Mouse (Mus musculus): Measurements from ENCODE around the gene Gcnt7. TPM values are rescaled to one million over a fixed set of nuclear protein-coding genes. Genes with fewer than 3 reads are reported as not detected.

The Gcnt7 gene
- polyA plus RNA-seq, 1 experiment from 2014 or later, result 1.0 TPM

DNA sequence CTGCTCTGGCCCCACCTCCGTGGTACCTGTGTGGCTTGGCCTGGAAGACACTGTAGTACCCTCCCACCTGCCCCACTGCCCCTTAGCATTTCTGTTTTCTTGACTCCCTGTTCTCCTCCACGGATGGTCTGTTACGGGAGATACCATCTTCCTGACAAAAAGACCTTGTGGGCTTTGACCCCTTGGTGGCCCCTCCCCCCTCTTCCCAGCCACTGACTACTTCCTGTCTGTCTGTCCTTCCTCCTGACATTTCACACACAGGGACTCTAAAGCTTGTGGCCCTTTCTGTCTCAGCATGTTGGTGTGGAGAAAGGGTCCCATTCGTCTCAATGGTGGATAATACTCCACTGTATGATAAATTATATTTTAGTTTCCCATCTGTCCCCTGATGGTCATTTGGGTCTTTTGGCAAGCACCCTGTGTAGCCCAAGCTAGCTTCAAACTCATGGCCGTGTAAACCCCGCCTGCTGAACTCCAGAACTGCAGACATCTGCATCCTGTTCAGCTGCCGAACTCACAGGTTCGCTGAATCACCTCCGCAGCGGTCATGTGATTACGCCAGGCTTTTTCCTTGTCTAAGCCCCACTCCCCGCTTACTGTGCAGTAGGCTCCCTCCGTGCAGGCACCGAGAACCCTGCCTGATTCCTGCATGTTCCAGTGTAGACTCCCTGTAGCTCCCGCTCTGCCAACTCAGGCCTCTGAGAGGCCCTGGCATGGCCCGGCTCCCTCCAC, 23.4 kb upstream of the Gcnt7 start:
- no peak overlapping the region for H3K4me2 ChIP-seq (replicated peaks; ENCODE audit: low read depth, low read length)
- H3K27ac ChIP-seq (ENCODE audit: low read depth, low read length), result no peak overlapping the region
- H3K4me3 ChIP-seq (ENCODE audit: low read length), result no peak overlapping the region
- H3K9me3 ChIP-seq (ENCODE audit: control insufficient read depth, low read length), result no peaks in the 10 kb centered on the region
- no peak overlapping the region for H3K9ac ChIP-seq (ENCODE audit: low read depth, low read length)
- H3K36me3 ChIP-seq (ENCODE audit: control insufficient read depth, insufficient read depth, low read length), result no peaks in the 10 kb centered on the region
- peaks cover 3% of the 10 kb centered on the region; the same call in 1 of the 2 replicates for H3K4me1 ChIP-seq (ENCODE audit: control insufficient read depth, insufficient read depth, low read length)
- H3K27me3 ChIP-seq (ENCODE audit: control insufficient read depth, insufficient read depth, low read length), result no peaks in the 10 kb centered on the region
- WGBS, result 81% methylated on average over 16 of the region's 16 CpGs
- no peak for ATAC-seq (ENCODE audit: low FRiP score, low TSS enrichment)

DNA sequence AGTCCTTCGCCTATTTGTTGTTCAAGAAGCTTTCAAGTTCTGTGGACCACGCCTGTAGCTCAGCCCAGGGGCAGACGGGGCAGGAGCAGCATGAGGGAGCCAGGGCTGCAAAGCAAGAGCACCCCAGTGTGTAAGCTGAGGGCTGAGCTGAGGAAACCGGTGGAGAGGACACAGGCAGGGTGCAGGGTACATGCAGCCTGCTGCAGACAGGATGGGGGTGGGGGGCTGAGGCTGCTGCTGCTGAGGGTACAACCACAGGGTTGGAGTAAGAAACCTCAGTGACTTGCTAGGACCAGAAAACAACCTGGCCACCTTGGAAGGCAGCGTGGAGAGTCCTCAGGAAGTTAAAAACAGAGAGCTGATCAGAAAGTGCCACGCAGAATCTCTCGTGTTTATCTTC, 21.9 kb upstream of the Gcnt7 start:
- Histone ChIP-seq H3K4me3 (ENCODE audit: low read length) (no peak overlapping the region), H3K27me3 (ENCODE audit: control insufficient read depth, insufficient read depth, low read length) (no peaks in the 10 kb centered on the region), H3K27ac (ENCODE audit: low read depth, low read length) (no peak overlapping the region), H3K4me2 (replicated peaks; ENCODE audit: low read depth, low read length) (no peak overlapping the region), H3K4me1 (ENCODE audit: control insufficient read depth, insufficient read depth, low read length) (peaks cover 3% of the 10 kb centered on the region; the same call in 1 of the 2 replicates), H3K36me3 (ENCODE audit: control insufficient read depth, insufficient read depth, low read length) (no peaks in the 10 kb centered on the region), H3K9ac (ENCODE audit: low read depth, low read length) (no peak overlapping the region), H3K9me3 (ENCODE audit: control insufficient read depth, low read length) (no peaks in the 10 kb centered on the region)
- no peak for ATAC-seq (ENCODE audit: low FRiP score, low TSS enrichment)
- 67% methylated on average over 7 of the region's 7 CpGs for WGBS

DNA sequence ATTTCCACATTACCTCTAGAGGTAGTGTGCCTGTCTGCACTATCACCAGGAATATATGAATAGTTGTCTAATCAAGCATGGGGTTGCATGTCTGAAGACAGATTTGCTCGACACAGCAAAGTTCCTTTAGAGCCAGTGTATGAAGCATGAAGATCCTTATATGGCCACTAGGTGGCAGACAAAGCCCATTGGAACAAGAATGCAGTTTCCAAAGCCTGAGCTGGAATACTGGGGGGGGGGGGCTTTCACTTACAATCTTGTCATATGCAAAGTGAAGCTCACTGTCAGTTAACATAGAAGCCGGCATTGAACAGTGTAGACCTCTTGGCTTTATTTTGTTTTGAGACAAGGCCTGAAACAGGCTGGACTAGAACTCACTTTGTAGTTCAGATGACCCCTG, 19.5 kb upstream of the Gcnt7 start:
- WGBS, result 5% methylated on average over 2 of the region's 2 CpGs
- no peak overlapping the region for H3K4me3 ChIP-seq (ENCODE audit: low read length)
- no peak overlapping the region for H3K9ac ChIP-seq (ENCODE audit: low read depth, low read length)
- no peak overlapping the region for H3K4me2 ChIP-seq (replicated peaks; ENCODE audit: low read depth, low read length)
- no peaks in the 10 kb centered on the region for H3K9me3 ChIP-seq (ENCODE audit: control insufficient read depth, low read length)
- 0 out of 2 replicates have a peak, but pooled peaks have one; percentile 7 for ATAC-seq (ENCODE audit: low FRiP score, low TSS enrichment)
- H3K27me3 ChIP-seq (ENCODE audit: control insufficient read depth, insufficient read depth, low read length), result no peaks in the 10 kb centered on the region
- no peaks in the 10 kb centered on the region for H3K4me1 ChIP-seq (ENCODE audit: control insufficient read depth, insufficient read depth, low read length)
- no peak overlapping the region for H3K27ac ChIP-seq (ENCODE audit: low read depth, low read length)
- H3K36me3 ChIP-seq (ENCODE audit: control insufficient read depth, insufficient read depth, low read length), result no peaks in the 10 kb centered on the region

DNA sequence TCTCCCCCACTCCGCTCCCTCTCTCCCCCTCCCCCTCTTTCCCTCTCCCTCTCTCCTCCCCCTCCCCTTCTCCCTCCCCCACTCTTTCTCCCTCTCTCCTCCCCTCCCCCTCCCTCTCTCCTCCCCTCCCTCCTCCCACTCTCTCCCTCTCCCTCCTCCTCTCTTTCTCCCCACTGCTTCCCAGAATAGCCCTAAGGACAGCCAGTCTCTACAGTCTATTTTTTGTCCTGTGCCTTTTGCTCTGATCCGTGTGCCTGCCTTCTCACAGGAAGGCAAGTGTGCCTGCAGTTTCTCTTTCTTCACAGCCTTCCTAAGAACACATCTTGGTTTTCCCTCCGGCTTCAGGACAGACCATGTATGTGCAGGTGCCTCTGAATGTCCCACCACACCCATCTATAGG, 19.0 kb upstream of the Gcnt7 start:
- Histone ChIP-seq H3K4me3 (ENCODE audit: low read length) (no peak overlapping the region), H3K4me1 (ENCODE audit: control insufficient read depth, insufficient read depth, low read length) (no peaks in the 10 kb centered on the region), H3K27ac (ENCODE audit: low read depth, low read length) (no peak overlapping the region), H3K9me3 (ENCODE audit: control insufficient read depth, low read length) (no peaks in the 10 kb centered on the region), H3K4me2 (replicated peaks; ENCODE audit: low read depth, low read length) (no peak overlapping the region), H3K27me3 (ENCODE audit: control insufficient read depth, insufficient read depth, low read length) (no peaks in the 10 kb centered on the region), H3K9ac (ENCODE audit: low read depth, low read length) (no peak overlapping the region), H3K36me3 (ENCODE audit: control insufficient read depth, insufficient read depth, low read length) (no peaks in the 10 kb centered on the region)
- no peak for ATAC-seq (ENCODE audit: low FRiP score, low TSS enrichment)
- WGBS, result 42% methylated on average over 3 of the region's 3 CpGs

DNA sequence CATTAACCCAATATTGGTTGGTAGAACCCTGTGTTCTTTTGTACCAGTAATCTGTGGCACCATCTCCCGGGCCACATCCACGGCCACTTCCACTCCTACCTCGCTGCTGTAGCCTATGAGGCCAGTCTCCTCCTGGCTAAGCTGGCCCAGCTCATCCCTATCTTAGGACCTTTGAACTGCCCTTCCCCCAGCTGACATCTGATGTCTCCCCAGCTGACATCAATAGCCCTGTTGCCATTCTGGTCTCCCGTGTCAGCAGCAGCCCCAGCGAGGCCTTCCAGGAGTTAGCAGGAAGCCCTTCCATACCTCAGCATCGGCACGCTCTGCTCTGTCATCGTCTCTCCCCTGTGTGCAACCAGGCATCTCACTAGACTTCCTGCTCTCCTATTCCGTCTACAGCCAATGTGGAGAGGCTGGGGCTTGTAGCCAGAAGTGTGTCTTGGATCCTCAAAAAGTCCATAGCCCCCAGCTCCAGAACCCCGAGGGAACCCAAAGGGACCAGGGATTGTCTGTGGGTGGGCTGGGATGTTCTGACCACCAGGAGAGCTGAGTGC, 18.4 kb upstream of the Gcnt7 start:
- Histone ChIP-seq H3K9me3 (ENCODE audit: control insufficient read depth, low read length) (no peaks in the 10 kb centered on the region), H3K36me3 (ENCODE audit: control insufficient read depth, insufficient read depth, low read length) (no peaks in the 10 kb centered on the region), H3K27me3 (ENCODE audit: control insufficient read depth, insufficient read depth, low read length) (no peaks in the 10 kb centered on the region), H3K9ac (ENCODE audit: low read depth, low read length) (no peak overlapping the region), H3K4me2 (replicated peaks; ENCODE audit: low read depth, low read length) (no peak overlapping the region), H3K27ac (ENCODE audit: low read depth, low read length) (no peak overlapping the region), H3K4me3 (ENCODE audit: low read length) (no peak overlapping the region), H3K4me1 (ENCODE audit: control insufficient read depth, insufficient read depth, low read length) (no peaks in the 10 kb centered on the region)
- ATAC-seq (ENCODE audit: low FRiP score, low TSS enrichment), result peak; percentile 38; the same call in 1 of the 2 replicates
- WGBS, result 21% methylated on average over 10 of the region's 10 CpGs

DNA sequence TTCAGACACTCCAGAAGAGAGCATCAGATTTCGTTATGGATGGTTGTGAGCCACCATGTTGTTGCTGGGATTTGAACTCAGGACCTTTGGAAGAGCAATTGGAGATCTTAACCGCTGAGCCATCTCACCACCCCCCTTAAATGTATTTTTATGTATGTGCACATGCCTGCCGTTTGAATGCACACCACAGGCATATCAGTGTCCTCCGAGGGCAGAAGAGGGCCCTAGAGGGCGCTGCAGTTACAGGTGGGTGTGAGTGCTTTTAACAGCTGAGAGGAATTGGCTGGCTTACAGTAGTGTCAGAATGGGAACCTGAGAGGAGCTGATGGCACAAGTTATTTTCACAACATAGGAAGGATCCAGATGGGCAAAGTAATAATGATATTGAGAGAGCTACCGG, 16.6 kb upstream of the Gcnt7 start:
- Histone ChIP-seq H3K9ac (ENCODE audit: low read depth, low read length) (no peak overlapping the region), H3K4me1 (ENCODE audit: control insufficient read depth, insufficient read depth, low read length) (no peaks in the 10 kb centered on the region), H3K27me3 (ENCODE audit: control insufficient read depth, insufficient read depth, low read length) (no peaks in the 10 kb centered on the region), H3K9me3 (ENCODE audit: control insufficient read depth, low read length) (no peaks in the 10 kb centered on the region), H3K27ac (ENCODE audit: low read depth, low read length) (no peak overlapping the region), H3K4me2 (replicated peaks; ENCODE audit: low read depth, low read length) (no peak overlapping the region), H3K36me3 (ENCODE audit: control insufficient read depth, insufficient read depth, low read length) (0 out of 2 replicates have a peak, but pooled peaks cover under 1% of the 10 kb centered on the region), H3K4me3 (ENCODE audit: low read length) (no peak overlapping the region)
- ATAC-seq (ENCODE audit: low FRiP score, low TSS enrichment), result no peak
- WGBS, result 40% methylated on average over 6 of the region's 6 CpGs

DNA sequence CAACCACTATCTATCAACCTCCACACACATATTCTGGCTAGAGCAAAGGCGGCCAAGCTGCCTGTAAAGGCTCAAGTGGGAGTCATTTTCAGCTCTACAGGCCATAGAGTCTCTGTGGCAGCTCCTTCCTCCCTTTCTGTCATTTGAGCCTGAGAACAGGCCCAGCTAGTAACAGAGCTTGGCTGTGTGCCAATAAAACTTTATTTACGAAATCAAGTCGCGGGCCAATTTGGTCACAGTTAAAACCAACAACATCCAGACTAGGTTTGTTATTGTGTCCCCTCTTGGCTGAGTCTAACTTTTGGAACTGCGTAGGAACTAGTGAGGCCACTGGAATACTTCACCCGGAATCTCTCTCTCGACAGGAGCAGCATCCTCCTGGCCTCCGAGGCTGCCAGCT, 15.2 kb upstream of the Gcnt7 start:
- H3K27ac ChIP-seq (ENCODE audit: low read depth, low read length), result no peak overlapping the region
- 39% methylated on average over 8 of the region's 8 CpGs for WGBS
- ATAC-seq (ENCODE audit: low FRiP score, low TSS enrichment), result no peak

DNA sequence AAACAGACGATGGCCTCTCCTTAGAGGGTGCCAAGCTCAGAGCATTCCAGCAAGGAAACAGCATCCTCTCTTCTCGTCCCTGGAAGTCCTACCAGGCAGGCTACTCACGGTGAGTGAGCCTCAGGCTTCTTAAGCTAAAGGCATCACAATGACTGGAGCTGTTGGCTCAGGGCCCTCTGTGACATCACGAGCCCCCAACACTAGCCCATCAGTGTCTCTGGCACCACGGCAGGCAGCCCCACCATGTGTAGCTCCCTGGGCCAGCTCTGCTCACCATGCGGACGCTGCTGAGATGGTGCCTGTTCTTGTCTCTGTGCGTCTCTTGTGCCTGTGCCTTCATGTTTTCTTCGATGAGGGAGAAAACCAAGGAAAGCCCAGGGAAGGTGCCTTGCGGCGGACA, 13.9 kb upstream of the Gcnt7 start, which contains the start of gene Fam209:
Gene Fam209, plus strand, starts transcription at position 203 of the 400 bp plus-strand sequence.
- Histone ChIP-seq H3K9ac (ENCODE audit: low read depth, low read length) (no peak within 1 kb of the TSS), H3K27ac (ENCODE audit: low read depth, low read length) (no peak within 1 kb of the TSS), H3K27me3 (ENCODE audit: control insufficient read depth, insufficient read depth, low read length) (no peaks in the 10 kb centered on the region), H3K4me1 (ENCODE audit: control insufficient read depth, insufficient read depth, low read length) (no peaks in the 10 kb centered on the region), H3K36me3 (ENCODE audit: control insufficient read depth, insufficient read depth, low read length) (peaks cover 24% of the 10 kb centered on the region), H3K4me2 (replicated peaks; ENCODE audit: low read depth, low read length) (no peak within 1 kb of the TSS), H3K9me3 (ENCODE audit: control insufficient read depth, low read length) (no peaks in the 10 kb centered on the region), H3K4me3 (ENCODE audit: low read length) (no peak within 1 kb of the TSS)
- ATAC-seq (ENCODE audit: low FRiP score, low TSS enrichment), result no peak
- WGBS, result 89% methylated on average over 11 of the region's 11 CpGs

More for the DNA sequence above, 15.2 kb upstream of the Gcnt7 start:
- Histone ChIP-seq H3K27me3 (ENCODE audit: control insufficient read depth, insufficient read depth, low read length) (no peaks in the 10 kb centered on the region), H3K4me2 (replicated peaks; ENCODE audit: low read depth, low read length) (no peak overlapping the region), H3K9me3 (ENCODE audit: control insufficient read depth, low read length) (no peaks in the 10 kb centered on the region), H3K9ac (ENCODE audit: low read depth, low read length) (no peak overlapping the region), H3K4me3 (ENCODE audit: low read length) (no peak overlapping the region), H3K36me3 (ENCODE audit: control insufficient read depth, insufficient read depth, low read length) (peaks cover 14% of the 10 kb centered on the region), H3K4me1 (ENCODE audit: control insufficient read depth, insufficient read depth, low read length) (no peaks in the 10 kb centered on the region)

DNA sequence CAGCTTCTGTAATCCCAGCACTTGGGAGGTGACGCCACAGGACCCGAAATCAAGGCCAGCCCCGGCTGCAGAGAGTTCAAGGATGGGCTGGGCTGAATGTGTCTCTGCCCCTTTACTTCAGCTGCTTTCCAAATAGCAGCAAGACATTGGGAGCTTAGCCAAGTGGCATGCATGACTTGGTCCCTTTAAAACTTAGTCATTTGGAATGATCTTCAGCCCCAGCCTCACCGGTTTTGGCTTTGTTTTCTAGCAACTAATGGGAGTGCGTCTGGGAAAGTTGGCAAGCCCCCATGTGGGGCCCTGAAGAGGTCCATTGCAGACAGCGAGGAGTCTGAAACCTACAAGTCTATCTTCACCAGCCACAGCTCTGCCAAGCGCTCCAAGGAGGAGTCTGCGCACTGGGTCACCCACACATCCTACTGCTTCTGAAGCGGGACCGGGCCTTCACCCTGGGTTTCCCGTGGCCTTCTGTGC, 10.0 kb upstream of the Gcnt7 start:
- Histone ChIP-seq H3K4me3 (ENCODE audit: low read length) (no peak overlapping the region), H3K27ac (ENCODE audit: low read depth, low read length) (no peak overlapping the region), H3K9ac (ENCODE audit: low read depth, low read length) (no peak overlapping the region), H3K4me1 (ENCODE audit: control insufficient read depth, insufficient read depth, low read length) (no peaks in the 10 kb centered on the region), H3K36me3 (ENCODE audit: control insufficient read depth, insufficient read depth, low read length) (peaks cover 56% of the 10 kb centered on the region), H3K9me3 (ENCODE audit: control insufficient read depth, low read length) (no peaks in the 10 kb centered on the region), H3K4me2 (replicated peaks; ENCODE audit: low read depth, low read length) (no peak overlapping the region), H3K27me3 (ENCODE audit: control insufficient read depth, insufficient read depth, low read length) (no peaks in the 10 kb centered on the region)
- 91% methylated on average over 11 of the region's 11 CpGs for WGBS
- ATAC-seq (ENCODE audit: low FRiP score, low TSS enrichment), result no peak

Measured in kidney, embryonic 14.5 days (tissue).